Mouse (Mus musculus) natural killer cell, adult 2 months (primary cell): ENCODE data around the gene Slc35c1.

Experiments used
- DNase-seq, 2 experiments: peaks; one replicate each; pipeline ENCODE4 v3.0.0; 2022; ENCODE audit warnings: low spot score in 2 of 2

Gene Slc35c1

GRCm38 (mm10) chr2:92434375-92434745 is 26.0 kb downstream of the Slc35c1 start:
- DNase-seq, result no peak

DNA sequence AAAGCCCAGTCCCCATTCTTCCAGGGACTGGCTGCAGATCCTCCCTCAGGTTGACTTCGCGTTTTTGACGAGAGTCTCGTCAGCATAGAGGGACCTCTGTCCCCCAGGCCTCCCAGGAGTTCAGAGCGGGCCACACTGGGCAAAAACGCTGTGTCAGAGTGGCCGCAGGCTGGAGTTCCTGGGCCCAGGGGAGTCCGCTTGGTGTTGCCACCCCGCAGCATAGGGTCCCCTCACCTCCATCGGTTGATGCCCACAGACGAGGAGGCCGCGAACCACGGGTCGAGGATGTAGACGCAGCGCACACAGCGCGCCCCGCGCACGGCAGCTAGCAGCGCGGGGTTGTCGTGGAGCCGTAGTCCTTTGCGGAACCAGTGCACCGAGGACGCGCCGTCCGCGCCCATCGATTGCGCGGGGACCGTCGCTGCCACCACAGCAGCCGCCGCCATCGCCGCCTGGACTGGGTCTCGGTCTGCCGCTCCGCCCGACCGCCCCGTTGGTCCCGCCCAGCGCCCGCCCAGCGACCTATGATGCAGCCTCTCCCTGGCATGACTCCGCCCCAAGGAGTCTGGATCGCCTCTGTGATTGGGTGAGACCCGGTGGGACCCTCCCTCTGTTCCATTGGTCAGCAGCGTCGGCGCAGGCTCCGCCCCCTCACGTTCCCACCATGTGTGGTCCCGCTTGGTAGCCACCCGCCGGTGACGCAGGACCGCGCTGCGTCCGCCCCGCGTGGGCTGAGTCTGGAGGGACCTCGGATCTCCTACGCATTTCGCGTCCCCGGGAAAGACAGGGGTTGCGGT is 26.6 kb downstream of the Slc35c1 start, which contains the start of gene Cry2:
Gene Cry2, minus strand, starts transcription at position 466 of the 797 bp plus-strand sequence.
- peak; percentile 97 to 98 for DNase-seq

DNA sequence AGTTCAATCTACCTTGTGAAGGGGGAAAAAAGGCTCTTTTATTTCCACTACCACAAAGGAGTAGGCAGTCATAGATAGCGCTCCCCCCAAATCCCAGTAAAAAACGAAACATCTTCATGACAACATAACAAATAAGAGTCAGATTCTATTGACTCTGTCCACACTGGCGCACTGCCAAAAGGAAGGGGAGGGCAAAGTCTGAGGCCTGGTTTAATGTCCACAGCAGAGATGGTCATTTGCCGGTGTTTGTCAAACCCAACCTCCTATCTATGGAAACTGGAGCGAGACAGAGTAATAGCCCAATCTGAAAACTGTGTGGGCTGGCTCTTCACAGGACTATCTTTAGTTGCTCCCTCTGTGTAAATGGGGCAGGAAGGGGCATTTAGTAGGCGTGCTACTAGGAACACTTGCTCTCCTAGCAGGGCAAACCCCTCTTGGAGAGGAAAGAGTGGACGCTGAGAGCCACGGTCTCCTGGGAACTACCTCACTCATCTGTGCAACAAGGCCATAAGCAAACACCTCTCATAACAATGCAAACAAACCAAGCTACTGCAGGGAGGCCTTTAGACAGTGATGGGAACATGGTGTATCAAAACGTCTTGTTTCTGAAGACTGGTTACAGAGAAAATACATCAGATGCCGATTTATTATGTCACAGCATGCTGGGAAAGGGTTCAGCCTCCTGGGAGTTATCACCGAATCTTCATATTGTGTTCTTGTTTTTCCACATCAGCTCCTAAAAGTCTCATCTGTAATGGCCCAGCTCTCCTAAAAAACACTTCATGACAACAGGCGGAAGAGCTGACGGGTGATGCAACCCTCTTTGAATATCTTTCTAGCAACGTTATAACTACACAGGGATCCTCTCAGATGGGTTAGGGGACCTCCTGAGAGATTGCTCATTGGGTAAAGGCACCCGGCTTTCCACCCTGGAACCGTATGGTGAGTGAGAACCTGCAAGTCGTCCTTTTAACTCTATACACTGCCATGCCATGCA is 27.7 kb downstream of the Slc35c1 start:
- no peak for DNase-seq

- DNase-seq, result no peak
Observed at GRCm38 (mm10) chr2:92431611-92432179, 28.6 kb downstream of the Slc35c1 start.

DNA sequence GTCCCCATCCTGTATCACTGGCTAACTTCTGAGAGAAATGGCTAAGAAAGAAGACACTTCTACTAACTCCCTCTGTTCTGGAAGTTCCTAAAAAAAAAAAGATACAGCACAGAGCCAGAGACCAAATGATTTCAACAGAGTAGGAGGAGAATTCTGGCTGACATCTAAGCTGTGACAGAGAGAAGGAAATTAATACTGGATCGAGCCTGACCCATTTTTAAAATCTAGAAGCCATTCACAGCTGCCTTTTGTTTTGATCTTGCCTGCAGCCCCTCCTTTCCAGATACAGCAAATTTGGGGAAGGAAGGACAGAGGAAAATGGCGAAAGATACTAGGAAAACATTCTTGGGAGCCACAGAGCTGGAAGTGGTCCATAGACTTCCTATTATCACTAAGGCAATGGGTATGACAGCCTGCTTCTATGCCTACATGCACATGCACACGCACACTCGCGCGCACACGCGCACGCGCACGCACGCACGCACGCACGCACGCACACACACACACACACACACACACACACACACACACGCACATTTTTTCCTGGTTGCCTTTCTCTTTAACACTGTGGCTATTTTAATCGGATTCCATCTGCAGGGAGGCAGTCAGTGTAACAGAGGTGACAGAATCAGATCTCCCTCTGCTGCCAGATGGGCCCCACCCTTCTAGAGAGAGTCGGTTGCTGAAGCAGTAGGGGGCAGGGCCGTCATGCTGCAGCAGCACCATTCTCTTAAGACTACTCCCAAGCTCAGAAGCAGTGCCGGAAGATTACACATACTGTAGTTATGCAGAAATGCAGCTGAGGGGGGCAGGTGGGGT is 29.4 kb downstream of the Slc35c1 start:
- DNase-seq, result no peak

- DNase-seq, result no peak
Observed at GRCm38 (mm10) chr2:92430089-92430488, 30.2 kb downstream of the Slc35c1 start.

GRCm38 (mm10) chr2:92427882-92428281 is 32.5 kb downstream of the Slc35c1 start:
- no peak for DNase-seq

DNA sequence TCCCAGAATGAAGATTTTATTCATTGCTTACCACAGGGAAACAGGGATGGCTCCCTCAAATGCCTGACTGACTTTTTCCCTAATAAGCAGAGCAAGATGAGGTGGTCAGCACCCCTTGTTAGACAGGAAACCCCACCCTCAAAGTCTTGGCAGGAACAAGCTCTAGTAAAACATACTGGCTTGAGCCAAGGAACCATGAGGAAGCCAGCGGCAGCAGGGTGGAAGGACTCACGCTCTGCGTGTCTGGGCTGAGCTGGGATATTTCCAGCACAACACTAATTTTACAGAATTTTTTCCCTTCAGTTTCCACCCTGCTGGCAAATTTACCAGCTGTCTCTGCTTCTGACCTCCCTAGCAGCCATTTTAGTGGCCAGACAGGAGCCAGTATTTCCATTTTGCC is 33.9 kb downstream of the Slc35c1 start:
- no peak for DNase-seq

- DNase-seq, result no peak
Observed at GRCm38 (mm10) chr2:92425366-92425765, 35.0 kb downstream of the Slc35c1 start.

DNA sequence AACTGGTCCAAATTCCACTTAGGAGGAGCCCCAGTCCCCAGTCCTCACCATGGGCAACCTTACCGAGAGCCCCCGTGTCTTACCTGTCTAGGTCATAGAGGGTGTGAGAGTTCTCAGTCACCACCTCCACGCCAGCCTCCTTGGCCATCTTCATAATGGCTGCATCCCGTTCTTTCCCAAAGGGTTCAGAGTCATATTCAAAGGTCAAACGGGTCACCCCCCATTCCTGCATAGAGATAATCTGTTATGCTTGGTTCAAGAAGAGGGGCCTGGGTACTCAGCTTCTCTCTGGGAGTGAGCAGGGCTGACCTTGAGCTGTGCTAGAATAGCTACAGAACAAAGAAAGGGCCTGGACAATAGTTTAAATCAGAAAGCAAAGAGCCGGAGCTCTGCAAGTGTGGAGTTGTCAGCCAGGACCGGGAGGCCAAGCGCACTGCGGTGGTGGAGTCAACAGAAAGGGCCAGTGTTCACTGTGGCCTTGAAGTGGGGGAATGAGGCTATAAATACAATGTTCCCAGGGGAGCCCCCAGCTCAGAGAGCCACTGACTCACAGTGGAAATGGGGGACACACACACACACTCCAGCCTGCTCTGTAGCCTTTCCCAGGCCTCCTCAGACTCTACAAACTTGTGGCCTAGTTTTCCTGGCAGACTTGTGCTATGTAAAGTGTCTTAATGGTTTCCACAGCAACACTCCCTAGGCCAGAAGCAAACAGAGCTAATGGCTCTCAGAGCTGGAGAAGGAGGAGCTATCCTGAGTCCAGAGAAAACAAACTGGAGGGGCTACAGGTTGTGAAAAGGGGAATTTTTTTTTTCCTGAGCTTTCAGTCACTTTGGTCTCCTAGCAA is 35.7 kb downstream of the Slc35c1 start:
- no peak for DNase-seq

DNA sequence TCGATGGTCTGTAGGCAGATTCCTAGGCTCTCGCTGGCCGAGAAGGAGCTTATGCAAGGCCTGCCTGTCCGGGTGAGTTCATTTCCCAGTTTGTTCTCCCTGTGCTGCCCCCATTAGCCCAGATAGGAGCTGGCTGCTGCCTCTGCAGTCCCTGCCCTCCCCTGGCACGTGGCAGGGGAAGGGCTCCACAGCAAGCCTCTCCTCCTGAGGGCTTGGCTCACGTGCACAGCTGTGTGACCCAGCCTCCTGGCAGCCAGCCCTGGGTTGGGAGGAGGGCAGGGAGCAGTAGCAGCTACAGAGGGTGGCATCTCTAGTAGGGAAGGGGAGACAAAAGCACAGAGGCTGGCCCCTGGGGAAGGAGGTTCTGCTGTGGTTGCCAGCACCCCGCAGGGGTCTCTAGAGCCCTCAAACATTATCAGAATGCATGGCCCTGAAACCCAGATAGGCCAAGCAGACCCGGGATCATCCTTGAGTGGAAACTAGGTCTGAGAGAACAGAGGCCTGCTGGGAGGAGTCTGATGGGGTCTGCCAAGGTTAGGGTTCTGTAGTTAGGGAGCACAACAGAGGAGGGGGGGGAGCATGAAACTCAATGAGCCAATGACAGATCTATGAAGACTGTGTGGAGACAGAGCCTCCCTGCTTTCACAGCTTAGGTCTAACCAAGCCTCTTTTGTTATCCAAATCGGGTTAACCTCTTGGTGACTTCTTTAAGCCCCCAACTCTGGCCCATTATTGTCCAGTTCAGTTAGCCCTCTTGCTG is 36.5 kb downstream of the Slc35c1 start:
- no peak for DNase-seq

GRCm38 (mm10) chr2:92423156-92423555 is 37.2 kb downstream of the Slc35c1 start:
- DNase-seq, result no peak

GRCm38 (mm10) chr2:92422388-92423135 is 37.8 kb downstream of the Slc35c1 start:
- no peak for DNase-seq

- DNase-seq, result no peak
Observed at GRCm38 (mm10) chr2:92421723-92422387, 38.5 kb downstream of the Slc35c1 start.

- no peak for DNase-seq
Observed at GRCm38 (mm10) chr2:92411705-92412104, 48.6 kb downstream of the Slc35c1 start.

DNA sequence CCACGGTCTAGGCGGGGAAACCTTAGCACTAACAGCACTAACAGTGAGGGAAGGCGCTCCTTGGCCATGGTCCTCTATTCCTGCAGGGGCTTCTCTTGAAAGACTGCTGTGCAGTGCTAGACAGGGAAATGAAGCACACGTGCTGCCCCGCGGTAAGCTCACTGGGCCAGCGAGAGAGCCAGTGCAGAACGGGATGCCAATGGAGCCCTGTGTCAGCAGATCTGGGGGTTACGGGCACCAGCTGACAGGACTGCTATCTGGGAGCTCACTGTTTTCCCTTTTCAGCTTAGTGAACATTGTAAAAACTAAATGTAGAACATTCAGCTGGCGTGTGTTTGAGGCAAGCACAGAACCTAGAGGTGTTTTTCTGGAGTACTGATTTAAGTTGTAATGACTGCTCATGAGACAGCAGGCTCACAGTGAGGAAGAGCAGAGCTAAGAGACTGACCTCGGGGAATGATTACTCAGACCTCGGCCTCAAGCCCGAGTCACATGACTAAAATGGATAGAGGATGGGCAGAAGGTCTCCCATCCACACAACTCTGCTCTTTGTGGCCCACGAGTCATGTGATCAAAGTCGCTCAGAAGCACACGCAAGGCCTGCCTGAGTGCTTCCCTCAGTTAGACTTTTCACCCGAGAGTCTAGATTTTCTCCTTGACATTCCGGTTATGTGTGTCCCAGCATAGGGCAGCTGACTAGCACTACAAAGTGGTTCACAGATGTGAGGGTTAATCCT is 51.9 kb downstream of the Slc35c1 start:
- no peak for DNase-seq

GRCm38 (mm10) chr2:92405687-92406086 is 54.7 kb downstream of the Slc35c1 start:
- no peak for DNase-seq

DNA sequence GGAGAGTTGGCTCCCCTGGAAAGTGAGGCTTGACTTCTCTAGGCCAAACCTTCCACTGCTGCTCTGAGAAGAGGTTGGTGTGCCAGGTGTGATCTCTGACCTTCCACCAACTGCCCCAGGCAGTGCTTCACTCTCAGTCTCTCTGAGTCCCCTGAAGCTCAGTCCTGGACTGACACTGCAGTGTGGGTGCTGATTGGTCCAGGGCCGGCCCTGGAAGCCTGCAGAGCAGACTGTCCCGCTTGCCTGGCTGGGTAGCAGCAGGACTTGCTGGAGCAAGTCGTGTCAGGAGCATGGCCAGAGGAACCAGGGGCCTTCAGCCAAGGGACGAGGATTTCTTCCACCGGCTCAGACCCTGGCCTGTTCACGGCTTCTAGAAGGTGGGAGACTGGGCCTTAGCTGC is 55.6 kb downstream of the Slc35c1 start:
- no peak for DNase-seq
